Mouse (Mus musculus): ENCODE measurements at regions not wholly inside any gene's neighbourhood (a gene's known extent, or its start where the extent isn't known, plus 50 kb on each side); places are given as distances from the start of the nearest gene placed in this dataset.
"Not testable (repeated sequence)": the region's sequence is repeated elsewhere in the genome, so short reads cannot be mapped to it uniquely, and the experiment has no call there.

DNA sequence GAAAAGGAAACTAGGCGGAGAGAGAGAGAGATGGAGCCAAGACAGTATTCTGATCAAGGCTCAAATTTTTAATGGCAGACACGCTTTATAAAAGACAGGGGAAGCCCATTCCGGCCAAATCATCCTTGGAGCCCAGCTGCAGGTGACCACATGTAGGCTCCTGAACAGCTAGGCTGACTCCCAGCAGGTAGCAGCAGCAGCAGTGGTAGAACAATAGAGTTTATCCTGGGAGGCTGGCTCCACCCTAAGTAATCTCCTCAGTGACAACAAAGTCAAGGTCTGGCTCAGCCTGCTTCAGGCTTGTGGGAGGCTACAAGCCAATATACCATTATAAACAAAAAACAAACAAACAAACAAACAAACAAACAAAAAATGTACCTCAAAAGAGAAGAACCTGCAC lies 151.0 kb upstream of the Akr1e1 start:
- Histone ChIP-seq H3K27me3 (replicated peaks) (no peaks in the 10 kb centered on the region), H3K27ac (no peak overlapping the region), H3K9ac (no peak overlapping the region), H3K4me2 (no peak overlapping the region), H3K4me3 (no peak overlapping the region), H3K4me1 (no peaks in the 10 kb centered on the region), H3K36me3 (replicated peaks) (no peaks in the 10 kb centered on the region), H3K9me3 (no peaks in the 10 kb centered on the region)
- WGBS, result 43% methylated on average over 3 of the region's 3 CpGs
- ATAC-seq (replicated peaks), result no peak

- no peak overlapping the region for H3K27ac ChIP-seq
- H3K9ac ChIP-seq, result no peak overlapping the region
- no peak for ATAC-seq (replicated peaks)
- no peak overlapping the region for H3K4me3 ChIP-seq
- no peak overlapping the region for H3K4me2 ChIP-seq
- no peaks in the 10 kb centered on the region for H3K27me3 ChIP-seq (replicated peaks)
- H3K36me3 ChIP-seq (replicated peaks), result no peaks in the 10 kb centered on the region
- no peaks in the 10 kb centered on the region for H3K4me1 ChIP-seq
- H3K9me3 ChIP-seq, result no peaks in the 10 kb centered on the region
Measured at GRCm38 (mm10) chr13:4756529-4756928, 147.6 kb upstream of the Akr1e1 start.

- Histone ChIP-seq H3K9ac (no peak overlapping the region), H3K36me3 (replicated peaks) (no peaks in the 10 kb centered on the region), H3K4me1 (no peaks in the 10 kb centered on the region), H3K27me3 (replicated peaks) (no peaks in the 10 kb centered on the region), H3K4me3 (no peak overlapping the region), H3K4me2 (no peak overlapping the region), H3K9me3 (no peaks in the 10 kb centered on the region), H3K27ac (no peak overlapping the region)
- ATAC-seq (replicated peaks), result no peak
- WGBS, result 58% methylated on average over 2 of the region's 2 CpGs
Measured at GRCm38 (mm10) chr13:4742930-4743329, 134.0 kb upstream of the Akr1e1 start.

DNA sequence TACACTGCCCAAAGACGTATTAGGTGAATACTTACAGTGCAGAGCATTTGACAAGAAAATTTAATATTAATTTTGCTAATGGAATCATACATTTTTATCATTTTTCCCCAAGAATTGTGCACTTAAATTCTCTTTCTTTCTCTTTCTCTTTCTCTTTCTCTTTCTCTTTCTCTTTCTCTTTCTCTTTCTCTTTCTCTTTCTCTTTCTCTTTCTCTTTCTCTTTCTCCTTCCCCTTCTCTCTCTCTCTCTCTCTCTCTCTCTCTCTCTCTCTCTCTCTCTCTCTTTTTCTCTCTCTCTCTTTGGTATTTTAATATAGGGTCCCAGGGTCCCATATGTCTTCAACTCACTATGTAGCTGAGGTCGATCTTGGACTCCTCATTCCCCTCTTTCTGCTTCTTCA lies 107.3 kb upstream of the Akr1e1 start:
- ATAC-seq (replicated peaks); H3K27me3 ChIP-seq (replicated peaks); H3K9ac ChIP-seq; H3K4me2 ChIP-seq; H3K27ac ChIP-seq; H3K4me1 ChIP-seq; H3K36me3 ChIP-seq (replicated peaks); H3K9me3 ChIP-seq; H3K4me3 ChIP-seq: not testable (repeated sequence)
- WGBS, result 77% methylated on average over 2 of the region's 2 CpGs

DNA sequence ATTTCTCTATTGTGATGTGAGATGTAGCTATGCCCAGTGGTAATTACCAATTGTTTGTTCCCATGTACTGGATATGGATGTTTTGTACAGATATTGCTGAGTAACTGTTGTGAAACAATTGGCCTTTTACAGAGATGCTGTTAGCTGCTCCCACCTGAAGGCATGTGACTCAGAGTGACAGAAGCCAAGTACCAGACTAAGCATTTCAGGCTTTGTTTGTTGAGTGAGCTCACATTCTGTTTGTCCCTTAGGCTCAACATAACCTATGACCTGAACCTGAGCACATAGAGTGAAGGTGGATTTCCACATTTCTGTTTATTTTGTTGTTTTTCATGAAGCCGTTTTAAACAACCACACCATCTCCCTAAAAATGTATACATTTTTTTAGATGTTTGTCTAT lies 105.8 kb upstream of the Akr1e1 start:
- no peak overlapping the region for H3K4me2 ChIP-seq
- ATAC-seq (replicated peaks), result no peak
- 81% methylated on average over 1 of the region's 1 CpGs for WGBS
- no peak overlapping the region for H3K27ac ChIP-seq
- H3K9me3 ChIP-seq, result no peaks in the 10 kb centered on the region
- H3K4me3 ChIP-seq, result no peak overlapping the region
- H3K9ac ChIP-seq, result no peak overlapping the region
- H3K27me3 ChIP-seq (replicated peaks), result no peaks in the 10 kb centered on the region
- H3K36me3 ChIP-seq (replicated peaks), result no peaks in the 10 kb centered on the region
- no peaks in the 10 kb centered on the region for H3K4me1 ChIP-seq

DNA sequence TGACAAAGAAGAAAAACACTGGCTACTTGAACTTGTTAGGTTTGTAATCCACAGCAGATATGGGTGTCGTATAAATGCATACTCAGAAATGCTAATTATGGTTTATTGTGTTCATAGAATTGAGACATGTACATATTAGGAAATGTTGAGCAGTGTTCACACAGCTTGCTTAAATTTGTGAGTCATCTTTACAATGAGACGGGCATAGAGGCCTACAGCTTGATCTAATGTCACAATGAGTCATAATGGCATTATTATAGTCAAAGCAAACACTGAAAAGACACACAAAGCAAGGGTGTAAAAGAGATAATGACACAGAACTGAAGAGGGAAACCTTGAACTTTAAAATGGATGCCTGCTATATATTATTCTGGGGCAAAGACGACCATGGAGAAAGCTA lies 103.7 kb upstream of the Akr1e1 start:
- no peaks in the 10 kb centered on the region for H3K36me3 ChIP-seq (replicated peaks)
- no peak overlapping the region for H3K4me2 ChIP-seq
- ATAC-seq (replicated peaks), result no peak
- H3K4me3 ChIP-seq, result no peak overlapping the region
- no peaks in the 10 kb centered on the region for H3K4me1 ChIP-seq
- no peak overlapping the region for H3K27ac ChIP-seq
- WGBS, result 49% methylated on average over 3 of the region's 3 CpGs
- no peaks in the 10 kb centered on the region for H3K27me3 ChIP-seq (replicated peaks)
- no peaks in the 10 kb centered on the region for H3K9me3 ChIP-seq
- H3K9ac ChIP-seq, result no peak overlapping the region

GRCm38 (mm10) chr13:4699591-4699990 lies 90.6 kb upstream of the Akr1e1 start:
- not testable (repeated sequence) for ATAC-seq (replicated peaks); H3K27ac ChIP-seq; H3K9ac ChIP-seq; H3K36me3 ChIP-seq (replicated peaks); H3K4me3 ChIP-seq; H3K27me3 ChIP-seq (replicated peaks); H3K9me3 ChIP-seq; H3K4me2 ChIP-seq; H3K4me1 ChIP-seq
- 47% methylated on average over 2 of the region's 2 CpGs for WGBS

DNA sequence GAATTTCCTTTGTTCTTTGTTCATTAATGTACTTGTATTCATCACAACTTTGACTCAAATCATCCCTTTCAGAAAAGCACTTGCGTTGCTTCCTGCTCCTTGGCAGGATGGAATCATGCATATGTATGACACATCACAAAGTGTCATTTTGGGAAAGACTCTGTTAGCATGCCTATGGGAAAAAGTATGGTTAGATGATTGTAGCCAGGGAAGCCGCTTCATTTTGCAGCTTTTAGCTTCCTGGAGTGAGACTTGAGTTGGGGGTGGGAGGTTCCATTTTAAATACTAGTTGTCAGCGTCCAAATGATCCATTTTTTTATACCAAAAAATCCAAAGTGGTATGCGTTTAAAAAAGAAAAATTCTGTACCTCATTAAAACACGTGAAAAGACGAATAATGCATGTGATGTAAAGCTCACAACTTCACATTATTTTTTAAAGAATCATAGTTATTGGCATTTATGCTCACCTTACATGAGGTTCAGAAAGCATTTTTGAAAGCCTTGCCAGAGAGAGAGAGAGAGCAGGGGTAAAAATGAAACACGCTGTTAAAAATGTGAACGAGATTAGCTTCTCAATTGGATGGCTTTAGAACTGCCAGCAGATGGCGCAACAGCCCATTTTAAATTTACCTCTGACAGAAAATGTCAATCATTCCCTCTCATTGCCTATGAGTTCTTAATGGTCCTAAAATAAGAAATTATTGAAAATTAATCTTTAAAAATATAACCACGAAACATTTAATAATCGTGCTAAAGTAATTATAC lies 57.6 kb upstream of the Akr1e1 start:
- Histone ChIP-seq H3K36me3 (replicated peaks) (no peaks in the 10 kb centered on the region), H3K9me3 (no peaks in the 10 kb centered on the region), H3K4me3 (no peak overlapping the region), H3K4me2 (peak overlapping the region; percentile 30), H3K27me3 (replicated peaks) (no peaks in the 10 kb centered on the region), H3K9ac (no peak overlapping the region), H3K4me1 (0 out of 2 replicates have a peak, but pooled peaks cover 5% of the 10 kb centered on the region), H3K27ac (no peak overlapping the region)
- ATAC-seq (replicated peaks), result peak; percentile 69
- 26% methylated on average over 11 of the region's 11 CpGs for WGBS

DNA sequence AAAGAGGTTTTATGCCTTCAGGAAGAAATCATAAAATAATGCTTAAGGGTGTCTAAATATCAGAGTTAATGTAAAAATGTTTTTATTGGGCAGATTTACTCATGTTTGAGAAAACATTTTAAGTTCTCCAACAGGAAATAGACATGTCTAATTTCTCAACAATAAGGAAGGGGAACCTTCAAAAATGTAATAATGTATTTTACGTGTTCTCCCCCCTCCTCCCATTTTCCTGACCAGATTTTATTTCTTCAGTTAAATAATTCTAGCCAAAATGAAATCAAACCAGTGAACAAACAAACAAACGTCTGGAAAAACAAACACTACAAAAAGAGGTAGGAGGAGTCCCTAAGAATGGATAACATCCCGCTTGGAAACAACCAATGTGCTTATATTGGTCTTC lies 54.4 kb upstream of the Akr1e1 start:
- no peaks in the 10 kb centered on the region for H3K36me3 ChIP-seq (replicated peaks)
- H3K4me2 ChIP-seq, result no peak overlapping the region
- WGBS, result 65% methylated on average over 3 of the region's 3 CpGs
- no peaks in the 10 kb centered on the region for H3K27me3 ChIP-seq (replicated peaks)
- no peaks in the 10 kb centered on the region for H3K9me3 ChIP-seq
- H3K27ac ChIP-seq, result no peak overlapping the region
- H3K9ac ChIP-seq, result no peak overlapping the region
- no peak overlapping the region for H3K4me3 ChIP-seq
- H3K4me1 ChIP-seq, result 0 out of 2 replicates have a peak, but pooled peaks cover 5% of the 10 kb centered on the region
- no peak for ATAC-seq (replicated peaks)

DNA sequence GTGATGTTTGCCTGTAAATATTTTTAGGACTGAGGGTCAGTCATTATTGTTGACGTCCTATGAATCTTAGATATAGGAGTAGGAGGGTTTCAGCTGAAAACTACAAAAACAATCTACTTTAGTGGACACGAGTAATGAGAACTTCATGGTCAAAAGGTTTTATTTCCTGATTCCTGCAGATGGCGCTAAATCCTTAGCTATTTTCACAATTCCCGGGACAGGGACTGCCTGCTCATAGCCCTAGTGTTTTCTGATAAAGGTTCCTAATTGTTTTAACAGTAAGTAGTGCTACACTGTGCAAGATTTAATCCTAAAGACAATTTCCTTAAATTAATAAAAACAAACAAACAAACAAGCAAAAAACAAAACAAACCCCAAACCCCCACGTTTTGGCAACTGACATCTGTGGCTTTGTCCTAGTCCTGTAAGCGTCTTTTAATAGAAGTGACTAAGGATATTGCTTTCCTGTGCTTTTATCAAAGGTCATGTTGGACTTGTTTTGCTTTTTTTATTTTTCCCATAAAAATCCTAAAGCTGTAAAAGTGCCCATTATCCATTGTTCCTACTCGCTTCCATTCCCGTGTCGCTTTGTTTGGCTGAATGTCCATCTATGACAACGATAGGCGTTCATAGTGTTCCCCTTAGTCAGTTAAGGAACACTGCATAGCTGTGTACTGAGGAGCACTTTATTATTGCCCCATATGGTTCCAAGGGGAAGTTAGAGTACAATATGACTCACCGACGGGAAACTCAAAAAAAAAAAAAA lies 53.5 kb upstream of the Akr1e1 start:
- Histone ChIP-seq H3K9me3 (no peaks in the 10 kb centered on the region), H3K9ac (no peak overlapping the region), H3K4me3 (no peak overlapping the region), H3K27me3 (replicated peaks) (no peaks in the 10 kb centered on the region), H3K4me1 (0 out of 2 replicates have a peak, but pooled peaks cover 5% of the 10 kb centered on the region), H3K36me3 (replicated peaks) (no peaks in the 10 kb centered on the region), H3K4me2 (no peak overlapping the region), H3K27ac (no peak overlapping the region)
- WGBS, result 50% methylated on average over 13 of the region's 13 CpGs
- ATAC-seq (replicated peaks), result peak; percentile 89
